Mouse (Mus musculus) layer of hippocampus, adult 11-12 months (tissue): ENCODE measurements around the gene March1.
"Not testable (repeated sequence)": the region's sequence is repeated elsewhere in the genome, so short reads cannot be mapped to it uniquely, and the experiment has no call there.

Source experiments
- DNase-seq: peaks from one replicate; pipeline ENCODE4 v3.0.0; 2022; ENCODE audit warnings: low spot score

March1 gene

GRCm38 (mm10) chr8:66415234-66415633 lies 797.5 kb downstream of the March1 start:
- DNase-seq = no peak

- DNase-seq = not testable (repeated sequence)
Observed at GRCm38 (mm10) chr8:66417591-66417990, 799.9 kb downstream of the March1 start.

GRCm38 (mm10) chr8:66430639-66431038 lies 812.9 kb downstream of the March1 start:
- no peak for DNase-seq

GRCm38 (mm10) chr8:66433577-66433976 lies 815.9 kb downstream of the March1 start:
- DNase-seq = no peak

- no peak for DNase-seq
Observed at GRCm38 (mm10) chr8:66436804-66437203, 819.1 kb downstream of the March1 start.

GRCm38 (mm10) chr8:66437929-66438328 lies 820.2 kb downstream of the March1 start:
- no peak for DNase-seq

GRCm38 (mm10) chr8:66438468-66438867 lies 820.8 kb downstream of the March1 start:
- DNase-seq = no peak

GRCm38 (mm10) chr8:66441123-66441522 lies 823.4 kb downstream of the March1 start:
- no peak for DNase-seq

GRCm38 (mm10) chr8:66442778-66443177 lies 825.1 kb downstream of the March1 start:
- peak; percentile 67 for DNase-seq

- no peak for DNase-seq
Observed at GRCm38 (mm10) chr8:66444141-66444540, 826.4 kb downstream of the March1 start.

- no peak for DNase-seq
Observed at GRCm38 (mm10) chr8:66445351-66445750, 827.7 kb downstream of the March1 start.

- peak; percentile 67 for DNase-seq
Observed at GRCm38 (mm10) chr8:66450691-66451090, 833.0 kb downstream of the March1 start.

- no peak for DNase-seq
Observed at GRCm38 (mm10) chr8:66457057-66457456, 839.4 kb downstream of the March1 start.

- DNase-seq = no peak
Observed at GRCm38 (mm10) chr8:66469821-66470220, 852.1 kb downstream of the March1 start.

- DNase-seq = no peak
Observed at GRCm38 (mm10) chr8:66476880-66477279, 859.2 kb downstream of the March1 start.

GRCm38 (mm10) chr8:66486084-66486763 lies 868.5 kb downstream of the March1 start, which contains the start of gene Tma16:
Gene Tma16, minus strand, starts transcription at chr8:66486530.
- peak; percentile 86 for DNase-seq

- no peak for DNase-seq
Observed at GRCm38 (mm10) chr8:66488556-66488955, 870.9 kb downstream of the March1 start.

GRCm38 (mm10) chr8:66490624-66491023 lies 872.9 kb downstream of the March1 start:
- DNase-seq = no peak

- DNase-seq = no peak
Observed at GRCm38 (mm10) chr8:66494496-66494895, 876.8 kb downstream of the March1 start.

- peak; percentile 85 for DNase-seq
Observed at GRCm38 (mm10) chr8:66495726-66496125, 878.0 kb downstream of the March1 start.

- DNase-seq = peak; percentile 63
Observed at GRCm38 (mm10) chr8:66496998-66497577, 879.4 kb downstream of the March1 start.

- DNase-seq = no peak
Observed at GRCm38 (mm10) chr8:66503381-66503780, 885.7 kb downstream of the March1 start.

GRCm38 (mm10) chr8:66511537-66511936 lies 893.8 kb downstream of the March1 start, which contains the start of gene Tktl2:
Gene Tktl2, plus strand, starts transcription at chr8:66511756.
- no peak for DNase-seq

- DNase-seq = no peak
Observed at GRCm38 (mm10) chr8:66519149-66519548, 901.4 kb downstream of the March1 start.
